Mouse (Mus musculus) CH12.LX (cell line): ENCODE data around the gene Asb8. TPM values are rescaled to one million over a fixed set of nuclear protein-coding genes. Genes with fewer than 3 reads are reported as not detected.

Experiments
- DNase-seq: peaks from one replicate; pipeline ENCODE4 v3.0.0-alpha.2; 2013; ENCODE audit errors: extremely low read depth
- H3K27ac ChIP-seq: 2 replicates; pipeline ENCODE4 v1.5.1; 2012; ENCODE audit warnings: low read depth, mild to moderate bottlenecking, control low read depth, moderate library complexity; ENCODE audit not compliant: insufficient read depth
- H3K27me3 ChIP-seq: replicated peaks from 2 replicates; pipeline ENCODE3; 2012; ENCODE audit warnings: inconsistent platforms
- H3K36me3 ChIP-seq, 2 experiments: replicated peaks in 1 of 2; 2 replicates each; pipeline versions ENCODE3 to v1.6.1; 2012; ENCODE audit warnings: inconsistent platforms in 1 of 2, low read length in 1 of 2, mild to moderate bottlenecking in 1 of 2, mixed read lengths in 1 of 2, moderate library complexity in 1 of 2; ENCODE audit not compliant: control insufficient read depth in 1 of 2, insufficient read depth in 1 of 2
- H3K4me1 ChIP-seq, 2 experiments: 2 replicates each; pipeline ENCODE4 v1.6.1; 2012; ENCODE audit warnings: inconsistent platforms in 1 of 2, moderate library complexity in 1 of 2; ENCODE audit not compliant: insufficient read depth in 2 of 2, control insufficient read depth in 1 of 2
- H3K4me2 ChIP-seq: 2 replicates; pipeline ENCODE4 v1.6.1; 2012; ENCODE audit warnings: low read depth, mild to moderate bottlenecking, control low read depth; ENCODE audit not compliant: poor library complexity, insufficient read depth, severe bottlenecking
- H3K4me3 ChIP-seq, 3 experiments: fragments of 150-350 bp in 1 of 3; sonication (generic) in 1 of 3; replicated peaks in 1 of 3; 2 replicates each; pipeline versions ENCODE3 to v1.5.1; 2011 to 2012; ENCODE audit warnings: low read depth in 2 of 3, low read length in 2 of 3, mild to moderate bottlenecking in 2 of 3, moderate library complexity in 2 of 3, control low read depth in 1 of 3, improper control_type of control experiment in 1 of 3, inconsistent platforms in 1 of 3, mixed read lengths in 1 of 3; ENCODE audit not compliant: poor library complexity in 1 of 3
- H3K79me2 ChIP-seq: replicated peaks from 2 replicates; pipeline ENCODE4 v1.6.1; 2012; ENCODE audit warnings: mild to moderate bottlenecking, moderate library complexity; ENCODE audit not compliant: control insufficient read depth, poor library complexity, insufficient read depth, severe bottlenecking; ENCODE audit errors: extremely low read depth
- H3K9ac ChIP-seq: 2 replicates; pipeline ENCODE4 v1.6.1; 2012; ENCODE audit warnings: low read depth, mild to moderate bottlenecking, control low read depth, moderate library complexity; ENCODE audit not compliant: insufficient read depth
- H3K9me3 ChIP-seq: replicated peaks from 2 replicates; pipeline ENCODE3; 2012; ENCODE audit warnings: low read length, inconsistent platforms, mixed read lengths
- CHD2 ChIP-seq: IDR thresholded peaks from 2 replicates; pipeline ENCODE4 v1.6.1; 2011; ENCODE audit warnings: low read length, improper control_type of control experiment
- EP300 ChIP-seq: IDR thresholded peaks from 2 replicates; pipeline ENCODE4 v1.6.1; 2011; ENCODE audit warnings: low read length, improper control_type of control experiment
- KAT2A ChIP-seq: IDR thresholded peaks from 2 replicates; pipeline ENCODE4 v1.6.1; 2012; ENCODE audit warnings: low read length, improper control_type of control experiment, inconsistent platforms; ENCODE audit not compliant: insufficient replicate concordance
- MAFK ChIP-seq: IDR thresholded peaks from 2 replicates; pipeline ENCODE4 v1.6.1; 2011; ENCODE audit warnings: low read length, improper control_type of control experiment; ENCODE audit not compliant: insufficient replicate concordance
- MAX ChIP-seq: IDR thresholded peaks from 2 replicates; pipeline ENCODE4 v1.6.1; 2011; ENCODE audit warnings: low read length, improper control_type of control experiment
- MEF2A ChIP-seq: IDR thresholded peaks from 2 replicates; pipeline ENCODE4 v1.6.1; 2014; ENCODE audit warnings: low read depth, mild to moderate bottlenecking, inconsistent platforms, low read length, improper control_type of control experiment, borderline replicate concordance
- MYC ChIP-seq: IDR thresholded peaks from 2 replicates; pipeline ENCODE4 v1.6.1; 2011; ENCODE audit warnings: low read depth, mild to moderate bottlenecking, improper control_type of control experiment, low read length
- NELFE ChIP-seq: IDR thresholded peaks from 2 replicates; pipeline ENCODE4 v1.6.1; 2011; ENCODE audit warnings: low read depth, low read length, improper control_type of control experiment
- NRF1 ChIP-seq: IDR thresholded peaks from 2 replicates; pipeline ENCODE4 v1.6.1; 2014; ENCODE audit warnings: low read depth, mild to moderate bottlenecking, inconsistent platforms, low read length, improper control_type of control experiment, moderate library complexity
- RAD21 ChIP-seq: IDR thresholded peaks from 2 replicates; pipeline ENCODE4 v1.6.1; 2011; ENCODE audit warnings: low read depth, mild to moderate bottlenecking, low read length, improper control_type of control experiment, moderate library complexity
- SIN3A ChIP-seq: IDR thresholded peaks from 2 replicates; pipeline ENCODE4 v1.6.1; 2012; ENCODE audit warnings: low read length, improper control_type of control experiment, inconsistent platforms
- TBP ChIP-seq: conservative IDR thresholded peaks from 2 replicates; pipeline ENCODE4 v1.6.1; 2011; ENCODE audit warnings: low read depth, low read length, improper control_type of control experiment
- TCF12 ChIP-seq: IDR thresholded peaks from 2 replicates; pipeline ENCODE4 v1.6.1; 2014; ENCODE audit warnings: low read depth, mild to moderate bottlenecking, inconsistent platforms, low read length, improper control_type of control experiment
- UBTF ChIP-seq: IDR thresholded peaks from 2 replicates; pipeline ENCODE4 v1.6.1; 2012; ENCODE audit warnings: low read depth, mild to moderate bottlenecking, inconsistent platforms, low read length, improper control_type of control experiment, moderate library complexity
- ZKSCAN1 ChIP-seq: IDR thresholded peaks from 2 replicates; pipeline ENCODE4 v1.6.1; 2012; ENCODE audit warnings: low read depth, inconsistent platforms, low read length, improper control_type of control experiment, borderline replicate concordance
- ZMIZ1 ChIP-seq: IDR thresholded peaks from 2 replicates; pipeline ENCODE4 v1.6.1; 2012; ENCODE audit warnings: low read depth, mild to moderate bottlenecking, inconsistent platforms, low read length, improper control_type of control experiment
- dilution Hi-C: fragments of 300-500 bp; cut with MboI; formaldehyde crosslinking; loops from 2 replicates; pipeline ENCODE4 v1.14.3; 2020; ENCODE audit warnings: low sequenced_read_pairs; ENCODE audit not compliant: extremely low pct_unique_long_range_greater_than_20kb, extremely low pct_ligation_motif_present
- in situ Hi-C: fragments of 300-500 bp; cut with MboI; formaldehyde crosslinking; loops from 3 replicates; pipeline ENCODE4 v1.14.3; 2019; ENCODE audit warnings: low sequenced_read_pairs, low pct_ligation_motif_present, low pct_unique_long_range_greater_than_20kb, mixed read lengths
- polyA plus RNA-seq: library from polyadenylated mRNA; unstranded; fragments of >175 nt; gene quantifications from 2 replicates; pipeline ENCODE4 v1.2.1, GENCODE M21; 2012; ENCODE audit warnings: low read depth; ENCODE audit not compliant: insufficient read length
- total RNA-seq, 2 experiments: library from RNA; depleted of rRNA; stranded (reverse); fragments of 300-350 nt in 1 of 2; fragments of >200 nt in 1 of 2; gene quantifications; 2 replicates each; pipeline ENCODE4 v1.2.3; 2012 to 2014

Gene Asb8
- total and polyA plus RNA-seq, 3 experiments = 20.5 to 32.5 (median 27.7) TPM

DNA sequence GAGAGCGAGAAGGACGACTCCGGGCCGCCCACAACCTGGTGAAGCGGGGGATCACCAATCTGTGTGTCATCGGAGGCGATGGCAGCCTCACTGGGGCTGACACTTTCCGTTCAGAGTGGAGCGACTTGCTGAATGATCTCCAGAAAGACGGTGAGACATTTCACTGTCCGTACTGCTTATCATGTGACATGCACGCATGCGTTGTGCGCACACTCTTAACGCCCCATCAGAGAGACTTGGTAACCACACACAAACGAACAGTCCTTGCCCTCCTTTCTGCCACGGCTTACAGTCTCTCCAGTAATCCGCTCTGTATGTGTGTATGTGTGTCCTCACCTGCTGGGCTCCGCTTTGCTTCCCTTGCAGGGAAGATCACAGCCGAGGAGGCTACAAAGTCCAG, 44.6 kb downstream of the Asb8 start:
- Histone ChIP-seq H3K79me2 (no peaks in the 10 kb centered on the region), H3K9me3 (no peaks in the 10 kb centered on the region), H3K36me3 (peaks cover 47 to 94% of the 10 kb centered on the region in 2 experiments), H3K9ac (no peak overlapping the region), H3K27me3 (no peaks in the 10 kb centered on the region), H3K4me2 (no peak overlapping the region), H3K4me1 (peaks cover 0 to 6% of the 10 kb centered on the region in 2 experiments; a peak in 1 of 4 replicates), H3K4me3 (no peak overlapping the region), H3K27ac (no peak overlapping the region)
- DNase-seq = no peak
- dilution Hi-C loops = no loop called here
- TF ChIP-seq TCF12 (no peak), EP300 (no peak), ZKSCAN1 (no peak), UBTF (no peak), MYC (no peak), CHD2 (no peak), MAX (no peak)
- in situ Hi-C loops = no loop called here

DNA sequence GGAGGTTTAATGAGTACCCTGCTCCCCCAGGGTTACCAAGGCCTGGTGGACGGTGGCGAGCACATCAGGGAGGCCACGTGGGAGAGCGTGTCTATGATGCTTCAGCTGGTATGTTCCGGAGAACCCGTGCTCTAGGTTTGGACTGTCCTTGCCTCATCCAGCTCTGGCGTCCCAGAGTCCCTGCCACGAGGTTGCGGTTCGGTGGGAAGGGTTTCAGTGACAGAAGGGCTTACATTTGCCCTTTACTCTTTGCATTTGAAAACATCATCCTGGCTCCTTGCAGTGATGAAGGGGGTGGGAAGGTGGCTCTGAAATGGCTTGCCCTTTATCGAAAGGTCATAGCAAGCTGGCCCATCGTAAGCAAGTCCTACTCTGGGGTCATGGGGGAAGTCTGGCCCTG, 46.1 kb downstream of the Asb8 start:
- Histone ChIP-seq H3K27me3 (no peaks in the 10 kb centered on the region), H3K79me2 (no peaks in the 10 kb centered on the region), H3K9me3 (no peaks in the 10 kb centered on the region), H3K4me3 (no peak overlapping the region), H3K36me3 (peaks cover 47 to 91% of the 10 kb centered on the region in 2 experiments), H3K4me2 (no peak overlapping the region), H3K4me1 (peaks cover 0 to 6% of the 10 kb centered on the region in 2 experiments; a peak in 1 of 4 replicates), H3K27ac (no peak overlapping the region), H3K9ac (no peak overlapping the region)
- DNase-seq = no peak
- in situ Hi-C loops = no loop called here
- dilution Hi-C loops = no loop called here
- TF ChIP-seq NRF1 = no peak
- TF ChIP-seq MAX = no peak
- TF ChIP-seq KAT2A = no peak
- no peak for TF ChIP-seq ZMIZ1
- no peak for TF ChIP-seq NELFE
- no peak for TF ChIP-seq TCF12
- no peak for TF ChIP-seq RAD21
- no peak for TF ChIP-seq SIN3A
- TF ChIP-seq MAFK = no peak
- no peak for TF ChIP-seq MEF2A
- TF ChIP-seq TBP = no peak
- no peak for TF ChIP-seq UBTF
